Comparison of ENCODE assay signal across 8 mouse cellular contexts in the genomic region with DNA sequence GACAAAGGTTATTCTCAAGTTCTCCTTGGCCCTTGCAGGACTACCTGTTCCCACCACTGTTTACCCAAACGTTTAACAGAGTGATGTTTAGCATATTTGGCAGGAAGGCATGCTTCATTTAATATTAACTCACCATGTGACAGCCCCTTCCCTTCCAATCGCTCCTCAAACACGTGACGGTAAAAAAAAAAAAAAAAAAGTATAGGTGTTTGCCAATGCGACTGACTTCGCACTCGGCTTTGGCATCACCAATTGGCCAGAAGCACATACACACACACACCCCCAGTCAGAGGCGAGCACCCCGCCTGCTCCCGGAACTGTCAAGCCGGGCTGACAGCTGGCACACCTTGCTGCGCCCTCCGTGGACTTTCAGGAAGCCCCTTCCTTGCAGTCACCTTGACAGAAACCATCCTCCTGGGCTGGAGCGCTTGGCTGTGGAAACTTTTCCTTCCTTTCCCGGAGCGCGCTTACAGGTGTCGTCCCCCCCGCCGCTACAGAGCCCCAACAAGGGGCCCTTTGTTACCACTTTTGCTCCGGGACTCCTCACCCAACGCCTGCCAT. TPM values are rescaled to one million over a fixed set of nuclear protein-coding genes. Genes with fewer than 3 reads are reported as not detected.
DNase-seq lines count a peak whose midpoint lies in the region; ATAC-seq and TF ChIP-seq lines count a peak whose summit lies in the region.

No protein-coding gene starts in this region.

- peak overlapping the region; percentile 79 for H3K27ac ChIP-seq in layer of hippocampus, adult 2 months
- H3K27ac ChIP-seq in heart, embryonic 14.5 days (replicated peaks in 1 of 2; ENCODE audit: control insufficient read depth in 1 of 2, insufficient read depth in 1 of 2, low read depth in 2 of 2, low read length in 2 of 2) = peak overlapping the region; percentile 39 to 91; a peak in 3 of 4 replicates
- peak overlapping the region; percentile 99 for H3K27ac ChIP-seq in kidney, postnatal 0 days

- H3K4me1 ChIP-seq in heart, embryonic 14.5 days (ENCODE audit: control insufficient read depth in 2 of 2, insufficient read depth in 2 of 2, low read length in 2 of 2) = peaks cover 0 to 20% of the 10 kb centered on the region in 2 experiments; a peak in 3 of 4 replicates
- H3K4me1 ChIP-seq in kidney, postnatal 0 days (replicated peaks; ENCODE audit: insufficient read depth, low read length) = 0 out of 2 replicates have a peak, but pooled peaks cover 5% of the 10 kb centered on the region

- H3K4me2 ChIP-seq in heart, embryonic 14.5 days (ENCODE audit: low read length) = peak overlapping the region; percentile 90
- H3K4me2 ChIP-seq in kidney, postnatal 0 days (ENCODE audit: low read length) = peak overlapping the region; percentile 94

- DNase-seq in layer of hippocampus, adult 2 months (ENCODE audit: low spot score in 2 of 2) = no peak
- DNase-seq in layer of hippocampus, adult 9-10 months (ENCODE audit: low spot score) = no peak
- DNase-seq in cerebellum, postnatal 10 days = peak; percentile 27 to 53
- peak; percentile 67 for DNase-seq in kidney, postnatal 0 days (ENCODE audit: low spot score)
- peak; percentile 47 to 63 for DNase-seq in lung, postnatal 4 days
- peak; percentile 6 to 51 for DNase-seq in spleen, postnatal 10 days (ENCODE audit: low spot score in 2 of 2)
- DNase-seq in left cerebral cortex, adult 9 months (ENCODE audit: low spot score in 2 of 2) = no peak

- peak overlapping the region; percentile 86 for H3K9ac ChIP-seq in heart, embryonic 14.5 days (ENCODE audit: low read length)
- peak overlapping the region; percentile 90 for H3K9ac ChIP-seq in kidney, postnatal 0 days (ENCODE audit: low read depth, low read length)

- no peaks in the 10 kb centered on the region for H3K36me3 ChIP-seq in heart, embryonic 14.5 days (ENCODE audit: control insufficient read depth, insufficient read depth, low read length)
- H3K36me3 ChIP-seq in kidney, postnatal 0 days (ENCODE audit: insufficient read depth, low read length) = no peaks in the 10 kb centered on the region

- TF ChIP-seq CTCF in layer of hippocampus, adult 2 months (conservative IDR thresholded peaks at IDR 0.05) = no peak
- no peak for TF ChIP-seq CTCF in kidney, postnatal 0 days (IDR thresholded peaks at IDR 0.05; ENCODE audit: low read depth)

- peak overlapping the region; percentile 68 for H3K4me3 ChIP-seq in layer of hippocampus, adult 2 months
- peak overlapping the region; percentile 61 to 88 for H3K4me3 ChIP-seq in heart, embryonic 14.5 days (ENCODE audit: control insufficient read depth in 1 of 2, insufficient read depth in 1 of 2, low read depth in 1 of 2, low read length in 2 of 2)
- H3K4me3 ChIP-seq in kidney, postnatal 0 days (replicated peaks; ENCODE audit: low read depth, low read length) = peak overlapping the region; percentile 82

- WGBS in heart, embryonic 14.5 days = under 1% methylated on average over 22 of the region's 22 CpGs
- 0% methylated on average over 22 of the region's 22 CpGs for WGBS in kidney, postnatal 0 days

- ATAC-seq in heart, embryonic 14.5 days (ENCODE audit: insufficient number of reproducible peaks, insufficient read depth, low FRiP score, low read depth) = no peak
- ATAC-seq in kidney, postnatal 0 days (replicated peaks; ENCODE audit: low FRiP score, low read depth) = peak; percentile 58

- no peaks in the 10 kb centered on the region for H3K27me3 ChIP-seq in heart, embryonic 14.5 days (ENCODE audit: control insufficient read depth, insufficient read depth, low read length)
- no peaks in the 10 kb centered on the region for H3K27me3 ChIP-seq in kidney, postnatal 0 days (ENCODE audit: insufficient read depth, low read length)

- H3K9me3 ChIP-seq in heart, embryonic 14.5 days (ENCODE audit: control insufficient read depth, low read length) = no peaks in the 10 kb centered on the region
- no peaks in the 10 kb centered on the region for H3K9me3 ChIP-seq in kidney, postnatal 0 days (replicated peaks; ENCODE audit: low read length)

RNA-seq across cellular contexts. Expression of gene Cobll1, which starts 1.5 kb away (rescaled TPM):
- 1 to 10 TPM; 6.8 to 8.5 TPM for total RNA-seq in layer of hippocampus, adult 2 months (2021)
- 10.6 and 13.2 TPM in 2 replicates for polyA plus RNA-seq in heart, embryonic 14.5 days (2014; fragmentation: Nextera tagmentation; extraction: Ambion mirVana)
- 23.8 and 25.7 TPM in 2 replicates for polyA plus RNA-seq in kidney, postnatal 0 days (2015; fragmentation: Nextera tagmentation; extraction: Ambion mirVana)

Comparison
In these comparisons a context has a peak if more than half of its experiments do, and no peak if none do; other contexts are left out.
1. DNase-seq: peak in cerebellum, postnatal 10 days (2 of 2), kidney, postnatal 0 days (single experiment), lung, postnatal 4 days (2 of 2) and spleen, postnatal 10 days (2 of 2); none in layer of hippocampus, adult 2 months (0 of 2), layer of hippocampus, adult 9-10 months (single experiment) and left cerebral cortex, adult 9 months (0 of 2).
2. Peak in every context shown above with its lines, with median percentiles within 50 percentile points of each other: H3K27ac ChIP-seq and H3K4me3 ChIP-seq.